Mouse (Mus musculus): ENCODE data around the gene Rai1. TPM values are rescaled to one million over a fixed set of nuclear protein-coding genes. Genes with fewer than 3 reads are reported as not detected.
A peak's percentile ranks its signal among the peaks of the same experiment; 100 is the strongest.

Gene Rai1
- total and polyA plus RNA-seq, 2 experiments: 2.7 to 12.9 TPM

- H3K27me3 ChIP-seq (ENCODE audit: control insufficient read depth, insufficient read depth, low read length): no peaks in the 10 kb centered on the region
- no peaks in the 10 kb centered on the region for H3K79me2 ChIP-seq (ENCODE audit: control insufficient read depth, insufficient read depth, low read length)
- H3K27ac ChIP-seq (replicated peaks; ENCODE audit: insufficient read depth, low read depth, low read length): no peak overlapping the region
- H3K4me3 ChIP-seq (ENCODE audit: insufficient read depth, low read depth, low read length): no peak overlapping the region
- no peak overlapping the region for H3K9ac ChIP-seq (ENCODE audit: low read depth, low read length)
- 0 out of 2 replicates have a peak, but pooled peaks cover 3% of the 10 kb centered on the region for H3K4me1 ChIP-seq (ENCODE audit: control insufficient read depth, insufficient read depth, low read length)
- no peak for DNase-seq (ENCODE audit: extremely low read depth, low read depth, low spot score)
- WGBS: 44% methylated on average over 4 of the region's 4 CpGs
- TF ChIP-seq POLR2A (IDR thresholded peaks at IDR 0.05; ENCODE audit: extremely low read depth, insufficient read depth, low read length) (no peak), CTCF (IDR thresholded peaks at IDR 0.05; ENCODE audit: low read depth, low read length) (no peak)
- no peaks in the 10 kb centered on the region for H3K36me3 ChIP-seq (ENCODE audit: control insufficient read depth, insufficient read depth, low read length)
These were observed 43.3 kb upstream of the Rai1 start for GRCm38 (mm10) chr11:60061504-60062006.

- Histone ChIP-seq H3K27ac (replicated peaks; ENCODE audit: insufficient read depth, low read depth, low read length) (no peak overlapping the region), H3K27me3 (ENCODE audit: control insufficient read depth, insufficient read depth, low read length) (no peaks in the 10 kb centered on the region), H3K36me3 (ENCODE audit: control insufficient read depth, insufficient read depth, low read length) (no peaks in the 10 kb centered on the region), H3K9ac (ENCODE audit: low read depth, low read length) (no peak overlapping the region), H3K4me3 (ENCODE audit: insufficient read depth, low read depth, low read length) (no peak overlapping the region), H3K4me1 (ENCODE audit: control insufficient read depth, insufficient read depth, low read length) (peaks cover 5% of the 10 kb centered on the region; the same call in 1 of the 2 replicates), H3K79me2 (ENCODE audit: control insufficient read depth, insufficient read depth, low read length) (no peaks in the 10 kb centered on the region)
- TF ChIP-seq CTCF (IDR thresholded peaks at IDR 0.05; ENCODE audit: low read depth, low read length) (no peak), POLR2A (IDR thresholded peaks at IDR 0.05; ENCODE audit: extremely low read depth, insufficient read depth, low read length) (no peak)
- 77% methylated on average over 1 of the region's 1 CpGs for WGBS
- no peak for DNase-seq (ENCODE audit: extremely low read depth, low read depth, low spot score)
These were observed 39.5 kb upstream of the Rai1 start for GRCm38 (mm10) chr11:60065267-60065666.

GRCm38 (mm10) chr11:60067646-60068045 lies 37.2 kb upstream of the Rai1 start:
- Histone ChIP-seq H3K36me3 (ENCODE audit: control insufficient read depth, insufficient read depth, low read length) (no peaks in the 10 kb centered on the region), H3K4me3 (ENCODE audit: insufficient read depth, low read depth, low read length) (no peak overlapping the region), H3K27ac (replicated peaks; ENCODE audit: insufficient read depth, low read depth, low read length) (no peak overlapping the region), H3K27me3 (ENCODE audit: control insufficient read depth, insufficient read depth, low read length) (no peaks in the 10 kb centered on the region), H3K79me2 (ENCODE audit: control insufficient read depth, insufficient read depth, low read length) (no peaks in the 10 kb centered on the region), H3K4me1 (ENCODE audit: control insufficient read depth, insufficient read depth, low read length) (peaks cover 2% of the 10 kb centered on the region; the same call in 1 of the 2 replicates), H3K9ac (ENCODE audit: low read depth, low read length) (no peak overlapping the region)
- 34% methylated on average over 4 of the region's 4 CpGs for WGBS
- no peak for TF ChIP-seq POLR2A (IDR thresholded peaks at IDR 0.05; ENCODE audit: extremely low read depth, insufficient read depth, low read length)
- no peak for TF ChIP-seq CTCF (IDR thresholded peaks at IDR 0.05; ENCODE audit: low read depth, low read length)
- peak; percentile 54 for DNase-seq (ENCODE audit: extremely low read depth, low read depth, low spot score)

GRCm38 (mm10) chr11:60068631-60069030 lies 36.2 kb upstream of the Rai1 start:
- Histone ChIP-seq H3K79me2 (ENCODE audit: control insufficient read depth, insufficient read depth, low read length) (no peaks in the 10 kb centered on the region), H3K9ac (ENCODE audit: low read depth, low read length) (no peak overlapping the region)
- no peak for TF ChIP-seq POLR2A (IDR thresholded peaks at IDR 0.05; ENCODE audit: extremely low read depth, insufficient read depth, low read length)
- no peak for TF ChIP-seq CTCF (IDR thresholded peaks at IDR 0.05; ENCODE audit: low read depth, low read length)

DNA sequence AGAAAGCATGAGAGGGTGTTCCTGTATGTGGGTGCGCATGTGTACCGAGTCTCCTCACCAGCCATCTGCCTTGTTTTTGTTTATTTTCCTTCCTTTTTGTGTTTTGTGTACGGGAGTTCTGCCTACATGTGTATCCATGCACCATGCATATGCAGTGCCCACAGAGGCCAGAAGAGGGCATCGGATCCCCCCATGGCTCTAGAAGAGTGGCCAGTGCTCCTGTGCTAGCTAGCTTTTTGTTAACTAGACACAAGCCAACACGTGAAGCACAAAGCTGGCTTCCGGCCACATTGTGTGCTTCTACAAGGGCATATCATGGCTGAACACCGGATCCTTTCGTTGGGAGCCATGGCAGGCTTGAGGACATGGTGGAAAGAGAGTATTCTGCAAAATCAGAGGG lies 34.2 kb upstream of the Rai1 start:
- no peaks in the 10 kb centered on the region for H3K79me2 ChIP-seq (ENCODE audit: control insufficient read depth, insufficient read depth, low read length)
- no peak overlapping the region for H3K9ac ChIP-seq (ENCODE audit: low read depth, low read length)
- peak; percentile 43 for DNase-seq (ENCODE audit: extremely low read depth, low read depth, low spot score)
- no peaks in the 10 kb centered on the region for H3K27me3 ChIP-seq (ENCODE audit: control insufficient read depth, insufficient read depth, low read length)
- no peak overlapping the region for H3K4me3 ChIP-seq (ENCODE audit: insufficient read depth, low read depth, low read length)
- TF ChIP-seq POLR2A (IDR thresholded peaks at IDR 0.05; ENCODE audit: extremely low read depth, insufficient read depth, low read length) (no peak), CTCF (IDR thresholded peaks at IDR 0.05; ENCODE audit: low read depth, low read length) (peak; percentile 80)
- peaks cover 2% of the 10 kb centered on the region; the same call in 1 of the 2 replicates for H3K4me1 ChIP-seq (ENCODE audit: control insufficient read depth, insufficient read depth, low read length)
- H3K36me3 ChIP-seq (ENCODE audit: control insufficient read depth, insufficient read depth, low read length): no peaks in the 10 kb centered on the region
- H3K27ac ChIP-seq (replicated peaks; ENCODE audit: insufficient read depth, low read depth, low read length): no peak overlapping the region
- 54% methylated on average over 8 of the region's 8 CpGs for WGBS

More at GRCm38 (mm10) chr11:60068631-60069030, 36.2 kb upstream of the Rai1 start:
- Histone ChIP-seq H3K36me3 (ENCODE audit: control insufficient read depth, insufficient read depth, low read length) (no peaks in the 10 kb centered on the region), H3K27ac (replicated peaks; ENCODE audit: insufficient read depth, low read depth, low read length) (no peak overlapping the region), H3K4me3 (ENCODE audit: insufficient read depth, low read depth, low read length) (no peak overlapping the region), H3K4me1 (ENCODE audit: control insufficient read depth, insufficient read depth, low read length) (peaks cover 2% of the 10 kb centered on the region; the same call in 1 of the 2 replicates), H3K27me3 (ENCODE audit: control insufficient read depth, insufficient read depth, low read length) (no peaks in the 10 kb centered on the region)
- DNase-seq (ENCODE audit: extremely low read depth, low read depth, low spot score): no peak

- H3K27me3 ChIP-seq (ENCODE audit: control insufficient read depth, insufficient read depth, low read length): no peaks in the 10 kb centered on the region
- H3K79me2 ChIP-seq (ENCODE audit: control insufficient read depth, insufficient read depth, low read length): no peaks in the 10 kb centered on the region
- TF ChIP-seq POLR2A (IDR thresholded peaks at IDR 0.05; ENCODE audit: extremely low read depth, insufficient read depth, low read length) (no peak), CTCF (IDR thresholded peaks at IDR 0.05; ENCODE audit: low read depth, low read length) (no peak)
- 83% methylated on average over 6 of the region's 6 CpGs for WGBS
- no peaks in the 10 kb centered on the region for H3K36me3 ChIP-seq (ENCODE audit: control insufficient read depth, insufficient read depth, low read length)
- no peak overlapping the region for H3K9ac ChIP-seq (ENCODE audit: low read depth, low read length)
- peaks cover 2% of the 10 kb centered on the region; the same call in 1 of the 2 replicates for H3K4me1 ChIP-seq (ENCODE audit: control insufficient read depth, insufficient read depth, low read length)
- DNase-seq (ENCODE audit: extremely low read depth, low read depth, low spot score): no peak
- no peak overlapping the region for H3K4me3 ChIP-seq (ENCODE audit: insufficient read depth, low read depth, low read length)
- H3K27ac ChIP-seq (replicated peaks; ENCODE audit: insufficient read depth, low read depth, low read length): no peak overlapping the region
These were observed 33.6 kb upstream of the Rai1 start for GRCm38 (mm10) chr11:60071221-60071620.
